Mouse (Mus musculus): ENCODE data around the gene Sugct. TPM values are rescaled to one million over a fixed set of nuclear protein-coding genes. Genes with fewer than 3 reads are reported as not detected.
"Not testable (repeated sequence)": the region's sequence is repeated elsewhere in the genome, so short reads cannot be mapped to it uniquely, and the experiment has no call there.

Sugct gene
- polyA plus RNA-seq, 3 experiments from 2014 or later: 0.25 to 2.4 (median 0.36) TPM

- no peak for ATAC-seq
Observed at GRCm38 (mm10) chr13:16859986-16860385, 835.4 kb downstream of the Sugct start.

GRCm38 (mm10) chr13:16847236-16847635, 848.1 kb downstream of the Sugct start:
- no peak for ATAC-seq

GRCm38 (mm10) chr13:16840994-16841393, 854.4 kb downstream of the Sugct start:
- ATAC-seq: no peak

GRCm38 (mm10) chr13:16838409-16838808, 856.9 kb downstream of the Sugct start:
- no peak for ATAC-seq

- ATAC-seq: no peak
Observed at GRCm38 (mm10) chr13:16835111-16835510, 860.2 kb downstream of the Sugct start.

- no peak for ATAC-seq
Observed at GRCm38 (mm10) chr13:16833069-16833468, 862.3 kb downstream of the Sugct start.

- ATAC-seq: no peak
Observed at GRCm38 (mm10) chr13:16831840-16832239, 863.5 kb downstream of the Sugct start.

- not testable (repeated sequence) for ATAC-seq
Observed at GRCm38 (mm10) chr13:16830291-16830690, 865.1 kb downstream of the Sugct start.

GRCm38 (mm10) chr13:16829589-16829988, 865.8 kb downstream of the Sugct start:
- no peak for ATAC-seq

- ATAC-seq: no peak
Observed at GRCm38 (mm10) chr13:16825619-16826018, 869.7 kb downstream of the Sugct start.

- no peak for ATAC-seq
Observed at GRCm38 (mm10) chr13:16821785-16822184, 873.6 kb downstream of the Sugct start.

GRCm38 (mm10) chr13:16817471-16817870, 877.9 kb downstream of the Sugct start:
- no peak for ATAC-seq

- no peak for ATAC-seq
Observed at GRCm38 (mm10) chr13:16816747-16817146, 878.6 kb downstream of the Sugct start.

- ATAC-seq: no peak
Observed at GRCm38 (mm10) chr13:16812268-16812667, 883.1 kb downstream of the Sugct start.

Other genes with a start within 250 kb of the Sugct start
- 10 to 100 TPM; 11.2 to 16.1 (median 14.5) TPM for gene Mplkip, start 361 bp downstream of the Sugct start, polyA plus RNA-seq (2017; shearing (Covaris generic))
- gene Cdk13, start 109.5 kb upstream of the Sugct start, polyA plus RNA-seq (2017; shearing (Covaris generic)): 10 to 100 TPM; 18.0 to 24.4 (median 23.2) TPM
- 1 to 10 TPM; 3.5 to 6.8 (median 4.0) TPM for gene Rala, start 248.7 kb upstream of the Sugct start, polyA plus RNA-seq (2017; shearing (Covaris generic))